Mouse (Mus musculus) embryo, embryonic 10 days (tissue): ENCODE data around the gene Nkx6-2.

Experiments used
- DNase-seq: peaks from one replicate; pipeline ENCODE4 v3.0.0-alpha.2; 2015; ENCODE audit warnings: low spot score

Gene Nkx6-2

GRCm38 (mm10) chr7:139570788-139571187 is 11.8 kb downstream of the Nkx6-2 start:
- no peak for DNase-seq

GRCm38 (mm10) chr7:139566533-139566932 is 16.1 kb downstream of the Nkx6-2 start:
- no peak for DNase-seq

GRCm38 (mm10) chr7:139565998-139566397 is 16.6 kb downstream of the Nkx6-2 start:
- DNase-seq, result no peak

GRCm38 (mm10) chr7:139564161-139564560 is 18.4 kb downstream of the Nkx6-2 start:
- DNase-seq, result no peak

GRCm38 (mm10) chr7:139563425-139563824 is 19.2 kb downstream of the Nkx6-2 start:
- no peak for DNase-seq

- no peak for DNase-seq
Observed at GRCm38 (mm10) chr7:139559659-139560058, 22.9 kb downstream of the Nkx6-2 start.

GRCm38 (mm10) chr7:139556746-139557526 is 25.7 kb downstream of the Nkx6-2 start:
- peak; percentile 41 for DNase-seq

GRCm38 (mm10) chr7:139556331-139556730 is 26.3 kb downstream of the Nkx6-2 start:
- no peak for DNase-seq

- peak; percentile 50 for DNase-seq
Observed at GRCm38 (mm10) chr7:139551519-139551918, 31.1 kb downstream of the Nkx6-2 start.

GRCm38 (mm10) chr7:139550086-139550783 is 32.4 kb downstream of the Nkx6-2 start:
- DNase-seq, result no peak

- DNase-seq, result no peak
Observed at GRCm38 (mm10) chr7:139547325-139547724, 35.3 kb downstream of the Nkx6-2 start.

- DNase-seq, result no peak
Observed at GRCm38 (mm10) chr7:139544706-139545625, 37.6 kb downstream of the Nkx6-2 start.

- DNase-seq, result no peak
Observed at GRCm38 (mm10) chr7:139541422-139541821, 41.2 kb downstream of the Nkx6-2 start.

- no peak for DNase-seq
Observed at GRCm38 (mm10) chr7:139540601-139541000, 42.0 kb downstream of the Nkx6-2 start.

- no peak for DNase-seq
Observed at GRCm38 (mm10) chr7:139538541-139538940, 44.1 kb downstream of the Nkx6-2 start.

GRCm38 (mm10) chr7:139537831-139538230 is 44.8 kb downstream of the Nkx6-2 start:
- DNase-seq, result no peak

GRCm38 (mm10) chr7:139536831-139537230 is 45.8 kb downstream of the Nkx6-2 start:
- no peak for DNase-seq

- DNase-seq, result no peak
Observed at GRCm38 (mm10) chr7:139536331-139536730, 46.3 kb downstream of the Nkx6-2 start.

GRCm38 (mm10) chr7:139531428-139531801 is 51.2 kb downstream of the Nkx6-2 start:
- DNase-seq, result no peak

GRCm38 (mm10) chr7:139530591-139531427 is 51.8 kb downstream of the Nkx6-2 start:
- peak; percentile 80 for DNase-seq
